In the genomic region with DNA sequence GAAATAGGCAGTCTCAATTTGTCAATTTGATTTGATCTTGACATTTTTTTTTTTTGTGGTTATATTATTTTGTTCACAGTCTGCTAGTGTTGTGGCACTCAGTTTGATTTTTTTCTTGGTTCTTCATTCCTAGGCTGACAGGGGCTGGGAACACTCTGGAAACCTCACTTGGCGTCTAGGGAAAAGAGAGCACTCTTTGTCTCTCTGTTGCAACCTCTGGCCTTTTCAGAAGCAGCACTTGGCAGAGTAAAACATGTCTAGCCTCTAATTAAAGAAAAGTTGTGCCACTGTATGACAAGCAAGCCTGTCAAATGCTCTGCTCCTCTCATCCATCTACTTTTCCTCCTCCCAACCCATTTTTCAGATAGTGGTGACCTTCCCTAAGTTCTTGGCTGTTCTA, we compare ENCODE assay signal across 18 mouse cellular contexts.
"Had no signal": no experiment of that assay in that cellular context is flagged by ENCODE, and none has a peak within 500 bp of the region (broad histone marks: within the 10 kb centered on the region; RNA-seq: fewer than 3 reads in every experiment).

No protein-coding gene starts in this region.

- ATAC-seq: midbrain, embryonic 15.5 days had no signal

- DNase-seq: lung, adult 18-20 months; lung, embryonic 14.5 days; lung, postnatal 10 days; lung, postnatal 4 days; retina, postnatal 1 day; right cerebral cortex, adult 18-20 months; right cerebral cortex, postnatal 25 days; right cerebral cortex, postnatal 4 days; spleen, adult 18-20 months; thymus, adult 18-20 months; thymus, postnatal 14 days; thymus, postnatal 36 days had no signal

- H3K4me1 ChIP-seq: midbrain, embryonic 10.5 days; midbrain, embryonic 12.5 days; neural tube, embryonic 13.5 days; neural tube, embryonic 15.5 days had no signal

- H3K27me3 ChIP-seq: midbrain, embryonic 12.5 days; midbrain, embryonic 15.5 days; neural tube, embryonic 13.5 days; neural tube, embryonic 15.5 days had no signal

- H3K4me3 ChIP-seq: midbrain, embryonic 10.5 days; midbrain, embryonic 12.5 days; midbrain, embryonic 15.5 days; myocyte; neural tube, embryonic 13.5 days; neural tube, embryonic 15.5 days had no signal

- H3K9ac ChIP-seq: lung, embryonic 14.5 days; midbrain, embryonic 12.5 days; midbrain, embryonic 15.5 days; neural tube, embryonic 13.5 days; neural tube, embryonic 15.5 days had no signal

- H3K27ac ChIP-seq: midbrain, embryonic 10.5 days; midbrain, embryonic 12.5 days; midbrain, embryonic 15.5 days; neural tube, embryonic 13.5 days; neural tube, embryonic 15.5 days had no signal
